Comparison of ENCODE assay signal across 20 mouse cellular contexts in genomic region chr4:90211475-90211874, GRCm38 (mm10). TPM values are rescaled to one million over a fixed set of nuclear protein-coding genes. Genes with fewer than 3 reads are reported as not detected.
"Had no signal": no experiment of that assay in that cellular context is flagged by ENCODE, and none has a peak within 500 bp of the region (broad histone marks: within the 10 kb centered on the region; RNA-seq: fewer than 3 reads in every experiment).

No protein-coding gene starts in this region.

- H3K9me3 ChIP-seq: limb, embryonic 13.5 days; neural tube, embryonic 15.5 days; stomach, embryonic 15.5 days had no signal

- DNase-seq: kidney, adult 11 months; kidney, adult 9 months; kidney, postnatal 4 days; left cerebral cortex, postnatal 4 days; lung, adult 18-20 months; thymus, postnatal 36 days had no signal

- H3K36me3 ChIP-seq: limb, embryonic 13.5 days; neural tube, embryonic 15.5 days; stomach, embryonic 15.5 days had no signal

- H3K9ac ChIP-seq: limb, embryonic 13.5 days; liver, embryonic 14.5 days; neural tube, embryonic 15.5 days; stomach, embryonic 15.5 days had no signal

- H3K27me3 ChIP-seq: limb, embryonic 13.5 days; neural tube, embryonic 15.5 days; stomach, embryonic 15.5 days had no signal

- H3K4me2 ChIP-seq: limb, embryonic 13.5 days; neural tube, embryonic 15.5 days; stomach, embryonic 15.5 days had no signal

- H3K27ac ChIP-seq: kidney, postnatal 0 days; layer of hippocampus, adult 2 months; limb, embryonic 13.5 days; liver, embryonic 14.5 days; neural tube, embryonic 15.5 days; stomach, embryonic 15.5 days had no signal

- H3K4me1 ChIP-seq: limb, embryonic 13.5 days; neural tube, embryonic 15.5 days; stomach, embryonic 15.5 days had no signal

- H3K4me3 ChIP-seq: layer of hippocampus, adult 2 months; limb, embryonic 13.5 days; myocyte; neural tube, embryonic 15.5 days; stomach, embryonic 15.5 days had no signal

RNA-seq across cellular contexts. Expression of gene Zfp352, which starts 7.1 kb away (rescaled TPM):
- total RNA-seq: layer of hippocampus, adult 2 months; layer of hippocampus, postnatal 10 days; left cerebral cortex, postnatal 4 days; liver, adult 2 months; megakaryocyte progenitor cell, adult 5-6 weeks had no signal
- polyA plus RNA-seq: kidney, postnatal 0 days; limb, embryonic 13.5 days; liver, adult 2 months; liver, embryonic 14.5 days; lung, embryonic 16.5 days; myocyte; neural tube, embryonic 11.5 days; neural tube, embryonic 15.5 days; spleen, adult 2 months; stomach, embryonic 15.5 days; thymus, postnatal 0 days had no signal
